Mouse (Mus musculus) frontal cortex, adult 2 months (tissue): ENCODE data around the gene Rrp36. TPM values are rescaled to one million over a fixed set of nuclear protein-coding genes. Genes with fewer than 3 reads are reported as not detected.

Source experiments
- DNase-seq, 2 experiments: peaks; one replicate each; pipeline ENCODE4 v3.0.0; 2022; ENCODE audit warnings: low spot score in 1 of 2; ENCODE audit errors: extremely low spot score in 1 of 2
- polyA plus RNA-seq: library from polyadenylated mRNA; depleted of rRNA; stranded (reverse); fragments of >200 nt; gene quantifications from 2 replicates; pipeline ENCODE4 v1.2.3, GENCODE M21; 2012

Rrp36 gene
- polyA plus RNA-seq, 1 experiment = 33.0 TPM

DNA sequence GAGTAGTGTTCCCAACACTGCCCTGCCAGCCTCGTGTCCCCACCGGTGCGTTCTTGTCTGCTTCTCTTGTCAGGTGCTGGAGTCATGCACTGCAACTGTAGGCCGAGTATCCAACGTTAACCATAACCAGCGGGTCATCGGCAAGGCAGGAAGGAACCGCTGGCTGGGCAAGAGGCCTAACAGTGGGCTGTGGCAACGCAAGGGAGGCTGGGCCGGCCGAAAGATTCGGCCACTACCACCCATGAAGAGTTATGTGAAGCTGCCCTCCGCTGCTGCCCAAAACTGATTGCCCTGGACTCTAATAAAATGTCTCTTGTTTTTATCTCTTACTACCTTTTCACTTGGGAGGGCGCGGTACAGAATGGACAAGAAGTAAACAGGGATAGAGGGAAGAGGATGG, 24.3 kb downstream of the Rrp36 start:
- DNase-seq = no peak

DNA sequence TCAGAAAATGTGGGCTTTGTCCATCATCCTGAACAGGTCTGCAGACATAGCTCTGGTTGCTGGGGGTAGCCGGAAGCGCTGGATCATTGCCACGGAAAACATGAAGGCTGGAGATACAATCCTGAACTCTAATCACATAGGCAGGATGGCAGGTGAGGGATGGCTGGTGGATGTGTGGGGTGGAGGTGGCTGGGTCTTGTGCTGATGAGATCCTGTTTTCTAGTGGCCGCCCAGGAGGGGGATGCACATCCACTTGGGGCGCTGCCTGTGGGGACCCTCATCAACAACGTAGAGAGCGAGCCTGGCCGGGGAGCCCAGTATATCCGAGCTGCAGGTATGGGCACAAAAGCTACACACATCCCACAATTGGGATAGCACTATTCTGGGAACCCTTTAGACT, 25.7 kb downstream of the Rrp36 start:
- no peak for DNase-seq

DNA sequence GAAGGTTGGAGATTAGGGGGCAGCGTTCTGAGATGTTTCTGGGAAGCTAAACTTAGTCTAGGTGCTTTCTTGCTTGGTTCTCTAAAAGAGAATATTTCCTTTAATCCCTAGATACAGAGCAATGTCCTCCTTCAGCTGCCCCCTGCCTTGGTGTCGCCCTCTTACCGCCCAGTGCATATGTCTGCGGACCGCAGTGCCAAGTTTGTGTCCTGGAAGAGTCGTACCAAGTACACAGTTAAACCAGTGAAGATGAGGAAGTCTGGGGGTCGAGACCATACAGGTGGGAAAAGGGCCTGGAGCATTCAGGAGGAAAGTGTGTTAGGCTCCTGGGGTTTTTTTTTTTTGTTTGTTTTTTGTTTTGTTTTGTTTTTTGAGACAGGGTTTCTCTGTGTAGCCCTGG, 26.9 kb downstream of the Rrp36 start:
- no peak for DNase-seq

DNA sequence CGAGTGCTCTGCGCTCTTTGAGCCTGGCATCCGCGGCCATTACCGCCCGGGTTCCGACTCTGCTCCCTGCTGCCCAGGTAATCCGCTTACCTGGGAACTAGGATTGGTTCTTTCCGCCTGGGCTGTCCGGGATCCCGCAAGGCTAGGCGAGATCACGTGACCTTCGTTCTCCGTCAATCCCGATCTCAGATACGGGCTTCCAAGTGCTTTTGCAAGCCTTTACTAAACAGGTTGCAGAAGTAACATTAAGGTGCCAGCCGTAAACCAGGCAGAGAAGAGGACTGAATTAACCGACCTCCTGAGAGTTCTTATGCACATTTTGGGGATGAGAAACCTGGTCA, 27.9 kb downstream of the Rrp36 start:
- DNase-seq = no peak

DNA sequence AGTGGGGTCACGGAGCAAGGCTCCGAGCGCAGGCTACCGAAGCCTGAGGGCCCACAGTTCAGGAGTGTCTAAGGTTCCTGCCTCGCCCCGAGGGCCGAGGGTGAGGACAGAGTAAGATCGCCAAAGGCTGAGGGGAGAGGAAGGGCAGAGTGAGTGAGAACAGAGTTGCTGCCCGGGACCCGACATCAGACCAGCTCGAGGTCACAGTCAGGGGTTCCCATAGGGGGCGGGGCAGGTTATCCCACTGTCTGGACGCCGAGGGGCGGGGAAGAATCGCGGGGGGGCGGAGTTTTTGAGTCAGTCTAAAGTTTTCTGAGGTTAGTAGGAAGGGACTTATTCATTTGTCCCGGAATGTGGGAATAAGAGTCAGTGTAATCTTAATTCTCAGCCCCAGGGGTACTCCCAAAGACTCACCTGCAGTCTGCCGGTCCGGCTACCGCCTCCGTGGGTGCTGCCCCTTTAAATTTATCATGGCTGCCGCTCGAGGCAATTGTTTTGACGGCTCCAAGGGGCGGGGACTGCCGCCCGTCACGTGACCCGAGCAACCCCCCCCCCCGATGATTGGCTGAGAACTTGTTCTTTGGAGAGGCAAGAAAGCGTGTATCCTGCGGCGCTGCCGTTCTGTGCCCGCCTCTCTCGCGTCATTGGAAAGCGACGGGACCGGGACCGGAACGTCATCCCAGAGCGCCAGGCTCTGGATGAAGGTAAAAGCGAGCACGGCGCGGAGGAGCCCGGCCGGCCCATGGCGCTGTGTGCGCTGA, 28.4 kb downstream of the Rrp36 start, which contains the start of the genes Klc4 and Mrpl2:
TSS of gene Klc4 (minus strand) at position 462 of the 761 bp plus-strand sequence.
TSS of gene Mrpl2 (plus strand) at position 669 of the 761 bp plus-strand sequence.
- peak; percentile 97 to 99 for DNase-seq

DNA sequence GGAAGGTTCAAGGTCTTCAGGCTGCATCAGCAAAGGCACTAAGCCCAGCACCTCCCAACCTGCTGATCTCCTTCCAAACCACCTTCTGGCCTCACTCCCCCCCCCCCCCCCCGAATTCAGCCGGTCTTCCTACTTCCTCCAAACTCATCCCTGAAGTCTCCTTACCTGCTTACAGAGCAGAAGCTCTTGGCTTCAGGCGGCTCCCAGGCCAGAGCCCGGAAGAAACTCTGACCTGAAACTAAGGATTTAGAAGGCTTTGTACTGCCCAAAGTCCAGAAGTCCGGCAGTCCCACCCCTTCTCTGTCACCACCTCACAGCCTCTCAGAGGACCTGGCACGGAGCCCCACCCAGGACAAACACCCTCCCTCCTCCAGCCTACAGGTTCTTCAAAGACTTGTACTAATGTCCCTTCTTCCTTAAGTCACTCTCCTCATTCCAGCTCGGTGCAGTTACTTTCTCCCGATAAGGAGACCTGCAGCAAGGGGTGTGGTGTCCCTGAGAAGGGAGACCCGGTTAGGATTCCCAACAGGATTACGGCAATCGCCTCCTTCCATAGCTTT, 29.2 kb downstream of the Rrp36 start:
- DNase-seq = no peak

DNA sequence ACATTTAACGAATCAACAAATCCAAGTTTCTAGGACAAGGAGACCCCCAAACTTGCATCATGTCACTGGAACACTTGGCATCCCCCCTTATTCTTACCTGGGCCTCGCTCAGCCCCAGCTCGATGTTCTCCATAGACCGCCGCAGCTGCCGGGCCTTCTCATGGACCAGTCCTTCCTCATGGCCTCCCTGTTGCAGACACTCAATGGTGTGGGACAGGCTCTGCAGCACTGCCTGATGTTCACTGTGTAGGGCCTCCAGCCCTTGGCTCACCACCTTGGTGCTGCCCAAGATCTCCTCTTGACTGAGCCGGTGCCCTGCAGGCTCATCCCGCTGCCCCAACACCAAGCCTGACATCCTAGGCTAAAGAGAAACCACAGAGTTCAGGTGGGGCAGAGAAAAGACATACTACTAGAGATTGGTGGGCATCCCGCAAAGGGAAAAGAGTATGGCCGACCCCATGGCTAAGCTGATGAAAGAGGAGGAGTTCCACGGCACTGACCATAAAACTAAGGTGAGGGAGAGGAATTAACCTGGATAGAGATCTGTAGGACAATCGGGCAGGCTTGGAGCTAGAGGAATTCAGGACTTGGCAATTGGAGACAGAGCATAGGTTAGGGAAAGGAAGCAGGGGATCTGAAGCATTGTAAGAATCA, 29.9 kb downstream of the Rrp36 start:
- no peak for DNase-seq

DNA sequence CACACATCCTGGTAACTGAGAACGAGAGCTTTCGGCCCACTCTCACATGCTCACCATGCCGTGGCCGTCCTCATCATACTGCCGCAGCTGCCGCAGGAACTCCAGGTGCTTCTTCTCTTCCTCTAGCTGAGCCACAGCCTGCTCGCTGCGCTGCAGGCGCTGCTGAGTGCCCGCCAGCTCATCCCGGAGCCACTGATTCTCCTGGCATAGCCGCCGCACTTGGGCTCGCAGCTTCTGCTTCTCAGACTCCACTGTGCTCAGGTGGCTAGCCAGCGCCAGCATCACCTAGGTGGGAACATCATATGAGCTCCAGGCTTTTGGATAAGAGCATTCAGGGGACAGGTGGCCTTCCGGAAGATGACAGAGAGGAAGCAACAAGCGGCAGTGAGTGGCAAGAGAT, 32.1 kb downstream of the Rrp36 start:
- no peak for DNase-seq

DNA sequence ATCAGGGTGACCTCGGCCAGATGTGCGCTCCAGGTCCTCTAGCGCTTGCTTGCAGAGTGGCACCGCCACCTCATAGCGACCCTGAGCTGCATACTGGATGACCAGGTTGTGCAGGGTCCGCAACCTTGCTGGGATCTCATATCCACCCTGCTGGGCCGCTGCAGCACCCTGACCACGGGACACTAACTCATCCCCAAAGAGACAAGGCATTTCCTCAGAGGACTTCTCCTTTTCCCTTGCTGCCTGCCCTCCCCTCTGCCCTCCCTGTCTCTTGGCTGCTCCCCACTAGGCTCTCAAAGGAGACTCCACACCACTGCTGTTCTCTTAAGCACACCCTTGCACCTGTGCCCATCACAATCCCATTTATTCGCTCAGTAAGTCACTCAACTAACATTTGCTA, 34.2 kb downstream of the Rrp36 start:
- DNase-seq = no peak

DNA sequence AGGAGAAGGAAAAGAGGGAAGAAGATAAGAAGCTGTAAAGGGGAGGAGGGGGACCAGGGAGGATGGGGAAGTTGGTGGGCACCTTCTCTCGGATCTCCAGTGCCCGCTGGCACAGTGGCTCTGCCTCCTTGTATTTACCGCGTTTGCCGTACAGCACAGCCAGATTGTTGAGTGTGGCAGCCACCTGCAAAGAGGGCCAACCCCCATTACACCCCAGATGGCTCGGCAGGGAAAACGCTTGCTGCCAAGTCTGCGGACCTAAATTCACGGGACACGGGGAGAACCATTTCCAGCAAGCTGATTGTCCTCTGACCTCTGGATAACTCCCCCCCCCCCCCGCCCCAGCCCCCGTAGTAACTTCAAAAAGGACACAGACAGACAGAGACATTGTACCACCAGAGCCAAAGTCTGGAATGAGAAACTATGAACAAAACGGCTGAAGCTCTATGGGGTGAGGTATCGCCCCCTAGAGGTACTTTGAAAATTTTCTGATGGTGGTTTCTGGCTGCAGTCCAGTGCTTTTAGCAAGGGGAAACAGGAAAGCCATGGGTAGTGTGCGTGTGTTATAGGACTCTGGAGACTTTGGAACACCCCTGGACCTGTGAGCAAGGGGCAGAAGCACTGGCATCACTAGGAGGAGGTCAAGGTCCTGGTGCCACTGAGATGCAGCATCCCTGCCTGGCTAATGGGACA, 37.2 kb downstream of the Rrp36 start:
- peak; percentile 36 to 88 for DNase-seq

DNA sequence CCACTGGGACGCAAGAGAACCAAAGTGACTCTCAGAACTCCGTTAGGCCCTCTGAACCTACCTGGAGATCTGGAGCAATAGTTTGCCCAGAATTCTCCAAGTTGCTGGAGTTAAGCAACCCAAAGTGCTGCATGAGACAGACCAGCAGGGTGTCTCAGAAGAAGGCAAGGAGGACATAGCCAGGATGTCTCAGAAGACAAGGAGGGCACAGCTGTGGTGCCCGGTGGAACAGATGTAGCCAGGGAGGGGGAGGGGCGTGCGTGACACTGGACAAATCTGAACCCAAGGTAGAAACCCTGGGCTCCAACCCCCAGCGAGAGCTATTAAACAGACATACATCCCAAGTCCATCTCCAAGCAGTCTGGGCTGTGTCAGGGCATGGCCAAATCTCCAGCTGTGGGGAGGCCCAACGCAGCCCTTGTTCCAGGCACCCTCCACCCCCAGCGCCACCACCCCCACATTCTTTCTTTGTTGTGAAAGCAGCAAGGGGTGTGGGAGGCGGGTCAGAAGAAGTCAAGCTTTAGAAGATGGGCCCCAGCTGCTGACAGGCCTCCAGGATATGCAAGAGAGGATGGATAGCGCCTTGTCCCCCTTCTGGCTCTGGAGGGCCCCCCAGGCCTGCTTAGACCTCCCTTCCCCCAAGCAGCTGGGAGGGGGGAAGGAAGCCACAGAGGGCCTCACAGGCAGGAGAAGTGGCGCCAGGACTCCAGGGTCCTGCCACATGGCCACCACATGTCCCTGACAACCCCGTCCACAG, 44.3 kb downstream of the Rrp36 start:
- no peak for DNase-seq

DNA sequence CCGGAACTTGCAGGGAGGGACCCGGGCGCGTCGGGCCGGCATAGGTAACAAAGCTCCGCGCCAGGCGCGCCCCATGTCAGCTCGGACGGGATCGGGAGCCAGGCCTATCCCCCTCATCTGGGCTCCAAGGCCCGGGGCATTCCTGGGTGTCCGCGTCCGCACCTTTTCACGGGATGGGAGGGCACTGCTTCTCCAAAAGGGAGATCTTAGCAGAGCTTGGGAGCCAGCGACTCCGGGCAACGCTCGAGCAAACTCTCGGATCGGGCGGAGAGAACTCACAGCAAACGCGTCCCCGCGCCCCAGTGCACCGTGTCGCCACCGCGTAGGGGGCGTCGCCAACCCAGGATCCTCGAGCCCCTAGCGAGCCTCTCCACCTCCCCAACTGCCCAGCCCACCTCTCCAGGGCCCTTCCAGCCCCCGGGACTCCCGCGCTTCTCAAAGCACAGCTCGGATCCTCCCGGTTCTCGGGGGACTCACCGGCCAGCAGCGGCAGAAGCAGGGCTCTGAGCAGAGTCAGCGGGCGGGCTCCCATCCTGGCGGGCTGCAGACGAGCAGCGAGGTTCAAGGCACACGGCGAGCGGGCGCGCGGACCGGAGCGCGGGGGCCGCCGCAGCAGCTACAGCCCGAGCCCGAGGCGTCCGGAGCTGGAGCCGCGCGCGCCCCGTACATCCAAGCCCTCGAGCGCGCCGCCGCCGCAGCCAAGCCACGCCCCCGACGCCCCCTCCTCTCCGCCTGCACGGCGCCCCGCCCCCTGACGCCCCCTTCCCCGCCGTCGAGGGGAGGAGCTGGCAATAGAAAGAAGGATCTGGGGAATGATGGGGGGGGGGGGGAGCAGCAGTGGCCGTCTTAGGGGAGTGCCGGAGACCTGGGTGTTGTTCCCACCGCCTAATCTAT, 45.1 kb downstream of the Rrp36 start, which contains the start of gene Ptk7:
TSS of gene Ptk7 (minus strand) at position 714 of the 894 bp plus-strand sequence.
- DNase-seq = peak in 1 of 2 experiments; percentile 72

DNA sequence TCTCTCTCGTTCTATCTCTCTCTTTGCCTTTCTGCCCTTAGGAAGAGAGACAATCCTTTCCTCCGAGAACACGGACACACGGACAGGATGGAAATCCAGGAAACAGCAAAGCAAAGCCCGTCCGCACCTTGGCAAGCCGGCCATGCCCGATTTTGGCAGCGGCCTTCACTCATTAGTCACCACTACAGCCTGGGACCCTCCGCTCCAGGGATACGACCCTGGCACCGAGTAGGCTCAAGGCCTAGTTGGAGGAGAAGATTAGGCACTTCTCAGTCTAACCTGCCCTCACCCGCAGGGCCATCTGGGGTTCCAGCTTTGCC, 45.7 kb downstream of the Rrp36 start:
- no peak for DNase-seq

DNA sequence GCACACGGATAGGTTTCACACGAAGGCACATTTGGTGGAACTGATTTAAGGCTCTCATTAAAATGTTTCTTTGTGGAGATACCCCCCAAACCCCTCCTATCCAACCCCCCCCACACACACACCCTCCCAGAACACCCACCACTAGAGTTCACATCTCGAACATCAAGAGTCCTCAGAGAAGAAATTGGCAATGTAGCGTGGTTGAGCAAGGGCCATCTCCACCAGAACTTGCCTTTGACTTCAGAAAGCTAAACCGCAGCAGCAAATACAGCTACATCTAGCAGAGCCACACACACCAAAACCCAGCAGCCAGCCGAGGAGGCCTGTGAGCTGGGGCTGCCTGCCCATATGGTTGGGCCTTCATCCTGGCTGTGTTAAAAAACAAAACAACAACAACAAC, 46.7 kb downstream of the Rrp36 start:
- no peak for DNase-seq

DNA sequence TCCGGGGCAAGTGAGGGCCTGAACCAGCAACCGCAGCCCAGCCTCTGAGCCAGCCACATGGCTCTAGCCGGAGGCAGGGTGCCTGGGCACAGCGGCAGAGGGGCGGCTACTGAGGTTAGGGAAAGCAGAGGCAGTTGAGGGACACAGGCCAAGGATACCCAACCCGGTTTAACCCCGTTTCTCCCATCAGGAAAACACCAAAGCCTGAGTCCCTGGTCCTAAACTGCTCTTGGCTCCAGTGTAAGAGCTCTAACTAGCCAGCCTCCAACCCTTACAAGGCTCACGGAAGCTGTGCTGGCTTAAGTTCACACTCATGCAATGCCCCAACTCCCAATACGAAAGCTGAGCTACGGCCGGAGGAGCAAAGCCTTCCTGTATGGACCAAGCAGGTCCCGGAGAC, 49.6 kb downstream of the Rrp36 start:
- no peak for DNase-seq

DNA sequence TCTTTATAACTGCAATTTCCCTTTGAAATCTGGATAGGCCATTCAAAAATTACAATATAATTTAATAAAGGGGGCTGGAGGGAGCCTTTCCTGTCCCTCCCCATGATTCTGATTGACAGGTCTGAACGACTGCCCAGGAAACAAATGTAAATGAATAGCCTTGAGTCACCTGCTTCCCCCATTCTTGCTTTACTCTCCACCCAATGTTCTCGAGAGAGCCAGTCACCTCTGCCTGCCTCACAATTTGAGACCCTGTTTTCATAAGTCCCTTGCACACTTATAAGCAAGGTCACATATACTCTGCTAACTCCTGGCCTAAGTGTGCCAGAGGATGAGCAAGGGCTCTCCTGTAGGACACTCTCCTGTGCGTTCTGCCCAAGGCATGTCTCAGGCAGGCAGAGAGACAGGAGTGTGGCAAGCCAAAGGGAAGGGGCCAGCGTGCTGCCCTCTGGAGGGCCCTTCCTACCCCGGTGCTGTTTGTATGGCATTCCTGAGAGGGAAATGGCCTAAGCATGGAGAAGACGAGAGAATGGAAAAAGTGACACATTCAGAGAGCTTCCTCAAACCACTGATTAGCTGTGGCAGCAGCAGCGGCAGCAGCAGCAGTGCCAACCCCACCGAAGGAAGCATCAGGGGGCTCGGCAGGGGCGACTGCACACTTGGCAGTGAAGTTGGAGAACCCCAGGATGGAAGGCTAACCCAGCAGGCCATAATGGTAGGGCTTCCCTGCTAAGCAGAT, 50.2 kb downstream of the Rrp36 start:
- no peak for DNase-seq

DNA sequence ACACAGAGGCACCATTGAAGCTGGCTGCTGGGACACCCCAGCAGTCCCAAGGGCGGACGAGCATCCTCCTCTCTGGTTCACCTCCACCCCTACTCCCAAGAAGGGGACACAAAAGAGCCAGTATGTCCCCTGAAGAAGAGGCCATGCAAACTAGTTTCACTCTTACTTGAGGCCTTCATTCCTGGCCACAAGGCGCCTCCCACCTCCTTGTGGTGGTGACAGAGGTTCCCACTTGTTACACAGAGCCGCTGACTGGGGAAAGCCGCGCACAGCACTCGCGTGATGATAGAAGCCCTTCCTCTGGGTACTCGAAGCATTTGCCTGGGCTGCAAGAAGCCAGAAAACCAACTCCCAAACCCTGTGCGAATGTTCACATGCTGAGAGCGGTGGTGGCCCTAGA, 51.9 kb downstream of the Rrp36 start:
- no peak for DNase-seq

DNA sequence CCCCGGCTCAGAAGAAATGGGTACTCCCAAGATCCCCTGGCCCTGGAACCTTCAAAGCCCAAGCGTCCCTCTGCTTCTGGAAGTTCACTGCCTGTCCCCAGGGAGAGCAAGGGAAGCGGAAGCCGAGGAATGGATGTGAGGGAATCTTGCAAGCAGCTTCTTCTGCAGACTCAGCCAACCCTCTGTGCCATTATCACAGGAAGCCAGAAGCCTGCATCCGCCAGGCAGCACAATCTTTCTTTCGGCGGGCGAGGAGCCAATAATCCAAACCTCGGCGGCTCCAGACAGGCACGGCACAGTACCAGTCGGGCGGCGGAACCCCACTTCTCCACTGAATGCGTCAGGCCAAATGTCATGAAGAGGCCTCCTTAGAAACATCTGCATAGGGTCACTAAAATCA, 52.8 kb downstream of the Rrp36 start:
- peak in 1 of 2 experiments; percentile 72 for DNase-seq
